Mouse (Mus musculus): Measurements from ENCODE around the gene Hdac8. TPM values are rescaled to one million over a fixed set of nuclear protein-coding genes. Genes with fewer than 3 reads are reported as not detected.

Hdac8 gene
- total and polyA plus RNA-seq, 3 experiments = 8.8 to 11.8 TPM; not detected in 1

DNA sequence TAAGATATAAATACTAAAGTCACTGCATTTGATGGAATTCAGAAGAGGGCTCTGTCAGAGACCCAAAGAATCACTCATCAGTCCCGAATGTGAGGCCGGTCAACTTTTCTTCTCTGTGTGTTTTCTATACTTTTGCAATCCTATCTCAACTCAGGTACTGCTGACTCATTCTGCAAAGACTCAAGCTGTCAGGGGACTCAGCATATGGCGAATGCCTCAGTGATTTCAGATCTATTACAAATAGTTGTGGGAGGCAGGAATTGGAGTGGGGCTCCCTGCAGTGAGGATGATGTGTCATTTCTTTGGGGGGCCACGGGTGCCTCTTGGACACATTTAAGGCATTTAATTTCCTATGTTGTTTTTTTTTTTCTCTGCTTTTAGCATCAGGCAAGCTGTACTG lies 88.8 kb downstream of the Hdac8 start:
- no peaks in the 10 kb centered on the region for H3K9me3 ChIP-seq (replicated peaks; ENCODE audit: insufficient read depth, low read length)
- H3K27ac ChIP-seq (ENCODE audit: control insufficient read depth, low read depth, low read length) = no peak overlapping the region
- TF ChIP-seq MAZ (IDR thresholded peaks at IDR 0.05; ENCODE audit: low read depth, low read length) = no peak
- TF ChIP-seq GATA1 (IDR thresholded peaks at IDR 0.05; ENCODE audit: low read depth, low read length) = no peak
- no peak for TF ChIP-seq ZC3H11A (IDR thresholded peaks at IDR 0.05; ENCODE audit: low read depth, low read length)
- TF ChIP-seq MAX (IDR thresholded peaks at IDR 0.05; ENCODE audit: low read length) = no peak
- TF ChIP-seq HCFC1 (IDR thresholded peaks at IDR 0.05; ENCODE audit: low read depth, low read length) = no peak
- TF ChIP-seq MEF2A (IDR thresholded peaks at IDR 0.05; ENCODE audit: extremely low read depth, insufficient replicate concordance, low read depth, low read length, poor library complexity, severe bottlenecking) = no peak
- no peak for TF ChIP-seq POLR2AphosphoS2 (IDR thresholded peaks at IDR 0.05; ENCODE audit: low read length)
- TF ChIP-seq ZKSCAN1 (IDR thresholded peaks at IDR 0.05; ENCODE audit: low read depth, low read length) = no peak
- no peak for TF ChIP-seq NRF1 (IDR thresholded peaks at IDR 0.05; ENCODE audit: insufficient read depth, low read depth, low read length, poor library complexity, severe bottlenecking)
- TF ChIP-seq ELF1 (IDR thresholded peaks at IDR 0.05; ENCODE audit: low read depth, low read length) = no peak
- TF ChIP-seq TCF12 (IDR thresholded peaks at IDR 0.05; ENCODE audit: low read depth, low read length) = no peak
- TF ChIP-seq MYB (IDR thresholded peaks at IDR 0.05; ENCODE audit: low read depth, low read length) = no peak
- H3K4me3 ChIP-seq (ENCODE audit: control insufficient read depth in 1 of 2, insufficient read depth in 1 of 2, low read depth in 2 of 2, low read length in 2 of 2) = no peak overlapping the region
- no peak overlapping the region for H3K9ac ChIP-seq (ENCODE audit: control insufficient read depth, low read depth, low read length, poor library complexity, severe bottlenecking)
- H3K79me2 ChIP-seq (ENCODE audit: control insufficient read depth, insufficient read depth, low read length, poor library complexity) = no peaks in the 10 kb centered on the region
- H3K36me3 ChIP-seq (ENCODE audit: control insufficient read depth in 1 of 2, insufficient read depth in 2 of 2, low read length in 2 of 2) = peaks cover 0 to 2% of the 10 kb centered on the region in 2 experiments; a peak in 1 of 4 replicates
- no peaks in the 10 kb centered on the region for H3K27me3 ChIP-seq (ENCODE audit: control insufficient read depth in 1 of 2, insufficient read depth in 2 of 2, low read length in 2 of 2)
- DNase-seq (ENCODE audit: low read depth, low spot score) = peak; percentile 11
- H3K4me1 ChIP-seq (ENCODE audit: control insufficient read depth in 1 of 2, insufficient read depth in 2 of 2, low read length in 2 of 2) = 0 out of 4 replicates have a peak, but pooled peaks cover 0 to 3% of the 10 kb centered on the region in 2 experiments

DNA sequence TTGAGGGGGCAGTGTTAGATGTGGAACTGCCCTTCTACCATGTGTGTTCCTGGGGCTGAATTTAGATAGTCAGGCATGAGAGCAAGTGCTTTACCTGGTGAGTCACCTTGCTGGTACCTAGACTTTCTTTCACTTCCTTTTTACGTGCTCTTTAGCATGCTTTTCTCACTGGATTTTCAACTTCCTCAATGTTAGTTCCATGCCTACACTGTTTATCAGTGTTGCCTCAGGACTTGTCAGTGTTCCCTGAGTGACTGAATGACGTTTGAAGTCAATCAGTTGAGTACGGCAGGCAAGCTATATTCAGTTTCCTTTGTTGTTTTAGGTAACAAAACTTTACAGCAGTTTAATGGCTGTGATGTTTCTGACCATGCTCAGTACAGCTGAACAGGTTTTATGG lies 120.4 kb downstream of the Hdac8 start:
- H3K4me1 ChIP-seq (ENCODE audit: control insufficient read depth in 1 of 2, insufficient read depth in 2 of 2, low read length in 2 of 2) = peaks cover 9 to 10% of the 10 kb centered on the region in 2 experiments
- peak; percentile 76 for DNase-seq (ENCODE audit: low read depth, low spot score)
- H3K9ac ChIP-seq (ENCODE audit: control insufficient read depth, low read depth, low read length, poor library complexity, severe bottlenecking) = no peak overlapping the region
- H3K4me3 ChIP-seq (ENCODE audit: control insufficient read depth in 1 of 2, insufficient read depth in 1 of 2, low read depth in 2 of 2, low read length in 2 of 2) = no peak overlapping the region
- H3K27me3 ChIP-seq (ENCODE audit: control insufficient read depth in 1 of 2, insufficient read depth in 2 of 2, low read length in 2 of 2) = no peaks in the 10 kb centered on the region
- H3K79me2 ChIP-seq (ENCODE audit: control insufficient read depth, insufficient read depth, low read length, poor library complexity) = no peaks in the 10 kb centered on the region
- H3K27ac ChIP-seq (ENCODE audit: control insufficient read depth, low read depth, low read length) = no peak overlapping the region
- TF ChIP-seq SIN3A (IDR thresholded peaks at IDR 0.05; ENCODE audit: low read length) (0 out of 2 replicates have a peak, but pooled peaks have one; percentile 22), MAX (IDR thresholded peaks at IDR 0.05; ENCODE audit: low read length) (peak; percentile 24; the same call in 1 of the 2 replicates), ZMIZ1 (IDR thresholded peaks at IDR 0.05; ENCODE audit: low read depth, low read length) (no peak), UBTF (IDR thresholded peaks at IDR 0.05; ENCODE audit: borderline replicate concordance, insufficient read depth, low read depth, low read length) (no peak), EP300 (IDR thresholded peaks at IDR 0.05; ENCODE audit: low read depth in 1 of 2, low read length in 2 of 2) (peak; percentile 22 to 68; a peak in 1 of 4 replicates), MAFK (IDR thresholded peaks at IDR 0.05; ENCODE audit: borderline replicate concordance, low read depth, low read length) (no peak), MAZ (IDR thresholded peaks at IDR 0.05; ENCODE audit: low read depth, low read length) (no peak), ETS1 (IDR thresholded peaks at IDR 0.05; ENCODE audit: low read depth, low read length) (0 out of 2 replicates have a peak, but pooled peaks have one; percentile 26), TAL1 (IDR thresholded peaks at IDR 0.05; ENCODE audit: low read length) (peak; percentile 51), SMC3 (IDR thresholded peaks at IDR 0.05; ENCODE audit: low read depth, low read length) (no peak), GATA1 (IDR thresholded peaks at IDR 0.05; ENCODE audit: low read depth, low read length) (peak; percentile 72), MXI1 (IDR thresholded peaks at IDR 0.05; ENCODE audit: low read depth, low read length) (peak; percentile 51; the same call in 1 of the 2 replicates), KAT2A (conservative IDR thresholded peaks at IDR 0.05; ENCODE audit: low read depth, low read length) (no peak)
- H3K36me3 ChIP-seq (ENCODE audit: control insufficient read depth in 1 of 2, insufficient read depth in 2 of 2, low read length in 2 of 2) = peaks cover 0 to 14% of the 10 kb centered on the region in 2 experiments; a peak in 2 of 4 replicates
- no peaks in the 10 kb centered on the region for H3K9me3 ChIP-seq (replicated peaks; ENCODE audit: insufficient read depth, low read length)

All from MEL (cell line).